Mouse (Mus musculus): ENCODE results near the gene Cd33. TPM values are rescaled to one million over a fixed set of nuclear protein-coding genes. Genes with fewer than 3 reads are reported as not detected.

Cd33 gene
- polyA plus RNA-seq, 1 experiment from 2014 or later: 3.0 TPM

Other genes with a start within 250 kb of the Cd33 start
- 13.7 and 14.4 TPM in 2 replicates for gene Zfp715, start 231.1 kb downstream of the Cd33 start, polyA plus RNA-seq (2015; fragmentation: Nextera tagmentation; extraction: Ambion mirVana)
- 0.15 and 0.27 TPM in 2 replicates for gene Siglecf, start 193.1 kb downstream of the Cd33 start, polyA plus RNA-seq (2015; fragmentation: Nextera tagmentation; extraction: Ambion mirVana)
- gene Siglecg, start 136.2 kb downstream of the Cd33 start, polyA plus RNA-seq (2015; fragmentation: Nextera tagmentation; extraction: Ambion mirVana): 0.26 and 0.45 TPM in 2 replicates
- gene Lim2, start 116.8 kb downstream of the Cd33 start, polyA plus RNA-seq (2015; fragmentation: Nextera tagmentation; extraction: Ambion mirVana): 0.29 TPM in 1 of 2 replicates, not detected in the other
- gene Nkg7, start 107.4 kb downstream of the Cd33 start, polyA plus RNA-seq (2015; fragmentation: Nextera tagmentation; extraction: Ambion mirVana): 2.7 and 2.8 TPM in 2 replicates
- gene Cldnd2, start 103.6 kb downstream of the Cd33 start, polyA plus RNA-seq (2015; fragmentation: Nextera tagmentation; extraction: Ambion mirVana): not detected in 2 replicates
- 365 and 382 TPM in 2 replicates for gene Etfb, start 100.3 kb downstream of the Cd33 start, polyA plus RNA-seq (2015; fragmentation: Nextera tagmentation; extraction: Ambion mirVana)
- 0.62 TPM in 1 of 2 replicates, not detected in the other for gene Gm45233, start 100.3 kb downstream of the Cd33 start, polyA plus RNA-seq (2015; fragmentation: Nextera tagmentation; extraction: Ambion mirVana)
- 17.7 and 28.7 TPM in 2 replicates for gene Vsig10l, start 81.3 kb downstream of the Cd33 start, polyA plus RNA-seq (2015; fragmentation: Nextera tagmentation; extraction: Ambion mirVana)
- gene Iglon5, start 54.4 kb downstream of the Cd33 start, polyA plus RNA-seq (2015; fragmentation: Nextera tagmentation; extraction: Ambion mirVana): 0.30 and 0.39 TPM in 2 replicates
- gene 4931406B18Rik, start 38.5 kb downstream of the Cd33 start, polyA plus RNA-seq (2015; fragmentation: Nextera tagmentation; extraction: Ambion mirVana): not detected in 2 replicates
- 3.5 and 3.6 TPM in 2 replicates for gene Zfp658, start 17.8 kb upstream of the Cd33 start, polyA plus RNA-seq (2015; fragmentation: Nextera tagmentation; extraction: Ambion mirVana)
- gene Zfp719, start 35.2 kb upstream of the Cd33 start, polyA plus RNA-seq (2015; fragmentation: Nextera tagmentation; extraction: Ambion mirVana): 11.3 and 12.9 TPM in 2 replicates
- not detected in 2 replicates for gene Zfp819, start 62.7 kb upstream of the Cd33 start, polyA plus RNA-seq (2015; fragmentation: Nextera tagmentation; extraction: Ambion mirVana)
- gene Ceacam18, start 90.3 kb upstream of the Cd33 start, polyA plus RNA-seq (2015; fragmentation: Nextera tagmentation; extraction: Ambion mirVana): 1.0 and 1.4 TPM in 2 replicates
- gene Siglece, start 115.7 kb upstream of the Cd33 start, polyA plus RNA-seq (2015; fragmentation: Nextera tagmentation; extraction: Ambion mirVana): 2.2 and 2.6 TPM in 2 replicates
- gene Ctu1, start 127.6 kb upstream of the Cd33 start, polyA plus RNA-seq (2015; fragmentation: Nextera tagmentation; extraction: Ambion mirVana): 11.7 and 12.2 TPM in 2 replicates
- gene Klk14, start 146.0 kb upstream of the Cd33 start, polyA plus RNA-seq (2015; fragmentation: Nextera tagmentation; extraction: Ambion mirVana): 0.28 and 1.1 TPM in 2 replicates
- 17.6 and 46.1 TPM in 2 replicates for gene Klk13, start 168.1 kb upstream of the Cd33 start, polyA plus RNA-seq (2015; fragmentation: Nextera tagmentation; extraction: Ambion mirVana)
- 7.3 and 16.2 TPM in 2 replicates for gene Klk12, start 224.5 kb upstream of the Cd33 start, polyA plus RNA-seq (2015; fragmentation: Nextera tagmentation; extraction: Ambion mirVana)
- gene Klk11, start 230.2 kb upstream of the Cd33 start, polyA plus RNA-seq (2015; fragmentation: Nextera tagmentation; extraction: Ambion mirVana): 25.3 and 37.4 TPM in 2 replicates
- 42.4 and 129 TPM in 2 replicates for gene Klk10, start 236.6 kb upstream of the Cd33 start, polyA plus RNA-seq (2015; fragmentation: Nextera tagmentation; extraction: Ambion mirVana)
- 2.7 and 5.3 TPM in 2 replicates for gene Klk9, start 247.5 kb upstream of the Cd33 start, polyA plus RNA-seq (2015; fragmentation: Nextera tagmentation; extraction: Ambion mirVana)